Mouse (Mus musculus) brain, embryonic 18.5 days (tissue): Measurements from ENCODE around the gene Znrf1.

Experiments
- DNase-seq: peaks from one replicate; pipeline ENCODE4 v3.0.0-alpha.2; 2012; ENCODE audit warnings: low read depth, low spot score

The Znrf1 gene

GRCm38 (mm10) chr8:111596485-111596821 is 60.6 kb downstream of the Znrf1 start:
- no peak for DNase-seq

DNA sequence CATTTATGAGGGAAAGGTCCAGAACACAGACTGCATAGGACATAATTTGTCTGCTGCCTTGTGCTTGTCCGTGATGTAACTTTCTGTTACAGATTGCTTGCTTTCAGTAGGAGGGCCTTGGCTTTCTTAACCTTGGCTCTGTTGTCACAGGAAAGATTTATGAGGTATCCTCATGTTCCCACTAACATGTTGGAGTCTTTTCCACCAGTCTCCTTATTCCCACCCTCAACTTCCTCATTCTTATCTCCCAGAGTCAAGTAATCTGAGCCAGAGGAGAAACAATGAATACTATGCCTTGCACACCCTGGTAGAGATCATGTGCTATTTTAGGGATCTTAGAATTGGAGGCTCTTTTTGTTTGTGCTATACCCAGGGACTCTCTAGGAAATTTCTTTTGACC is 61.4 kb downstream of the Znrf1 start:
- DNase-seq, result no peak

GRCm38 (mm10) chr8:111599707-111600444 is 64.0 kb downstream of the Znrf1 start:
- DNase-seq, result no peak

- no peak for DNase-seq
Measured at GRCm38 (mm10) chr8:111602050-111602449, 66.2 kb downstream of the Znrf1 start.

GRCm38 (mm10) chr8:111604986-111605385 is 69.1 kb downstream of the Znrf1 start:
- DNase-seq, result no peak

- DNase-seq, result no peak
Measured at GRCm38 (mm10) chr8:111606961-111607360, 71.1 kb downstream of the Znrf1 start.

GRCm38 (mm10) chr8:111607414-111607813 is 71.5 kb downstream of the Znrf1 start:
- no peak for DNase-seq

- DNase-seq, result no peak
Measured at GRCm38 (mm10) chr8:111613181-111613580, 77.3 kb downstream of the Znrf1 start.

- DNase-seq, result no peak
Measured at GRCm38 (mm10) chr8:111614786-111615701, 79.1 kb downstream of the Znrf1 start.

DNA sequence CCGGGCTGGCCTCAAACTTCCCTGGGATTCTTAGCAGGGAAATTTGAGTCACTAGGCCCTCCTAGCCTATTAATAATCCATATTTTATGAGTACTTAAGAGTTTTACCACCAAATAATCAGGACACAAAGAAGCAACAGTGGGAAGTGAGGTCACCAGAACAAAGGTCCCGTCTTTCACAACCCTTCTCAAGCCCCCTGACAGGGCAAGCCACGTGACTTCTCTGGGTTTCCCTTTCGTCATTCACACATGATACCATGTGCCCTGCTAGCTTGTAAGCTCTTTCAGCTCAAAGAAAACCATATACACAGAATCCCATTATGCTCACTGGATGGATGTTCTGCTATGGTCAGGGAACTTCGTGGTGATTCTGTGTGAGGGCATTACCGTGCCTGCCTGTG is 81.9 kb downstream of the Znrf1 start:
- no peak for DNase-seq

DNA sequence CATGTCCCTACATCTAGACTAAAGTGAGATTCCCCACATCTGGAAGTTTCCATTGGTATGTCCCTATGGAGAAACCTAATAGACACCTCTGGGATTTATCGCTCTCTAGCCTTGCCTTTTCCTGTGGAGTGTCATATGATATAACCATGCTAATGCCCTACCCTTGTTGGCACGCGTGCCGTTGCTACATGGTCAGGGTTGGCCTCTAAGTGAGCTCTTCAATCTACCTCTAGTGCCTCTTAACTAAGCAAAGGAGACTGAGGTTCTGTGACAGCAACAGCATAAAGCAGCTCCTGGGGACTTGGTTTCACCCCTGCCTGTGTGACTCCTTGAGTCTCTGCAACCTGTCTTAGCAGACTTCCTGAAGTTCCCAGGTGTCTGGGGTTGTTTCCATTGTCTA is 82.4 kb downstream of the Znrf1 start:
- no peak for DNase-seq

DNA sequence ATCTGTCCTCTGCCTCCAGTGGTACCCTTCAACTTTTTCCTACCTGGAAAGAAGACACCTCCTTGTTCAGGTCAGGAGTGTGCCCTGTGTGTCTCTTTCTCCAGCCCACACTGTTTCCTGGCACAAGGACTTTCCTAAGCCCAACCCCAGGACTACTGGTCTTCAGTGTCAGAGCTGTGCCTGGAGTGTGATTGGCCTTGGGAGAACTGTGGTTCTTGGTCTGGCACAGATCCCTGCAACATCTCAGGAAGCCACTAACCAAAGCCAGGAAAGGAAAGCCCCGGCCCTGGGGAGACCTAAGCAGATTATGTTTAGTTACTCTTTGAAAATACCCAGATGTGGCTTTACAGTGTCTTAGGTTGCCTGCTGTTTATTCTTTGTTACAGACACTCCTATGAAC is 84.0 kb downstream of the Znrf1 start:
- no peak for DNase-seq

- DNase-seq, result no peak
Measured at GRCm38 (mm10) chr8:111622104-111622503, 86.2 kb downstream of the Znrf1 start.

- DNase-seq, result no peak
Measured at GRCm38 (mm10) chr8:111622553-111622952, 86.7 kb downstream of the Znrf1 start.

- DNase-seq, result no peak
Measured at GRCm38 (mm10) chr8:111624081-111624852, 88.4 kb downstream of the Znrf1 start.

GRCm38 (mm10) chr8:111624853-111625221 is 88.9 kb downstream of the Znrf1 start:
- no peak for DNase-seq

- DNase-seq, result no peak
Measured at GRCm38 (mm10) chr8:111625694-111626527, 90.0 kb downstream of the Znrf1 start.

- no peak for DNase-seq
Measured at GRCm38 (mm10) chr8:111626528-111626820, 90.6 kb downstream of the Znrf1 start.

DNA sequence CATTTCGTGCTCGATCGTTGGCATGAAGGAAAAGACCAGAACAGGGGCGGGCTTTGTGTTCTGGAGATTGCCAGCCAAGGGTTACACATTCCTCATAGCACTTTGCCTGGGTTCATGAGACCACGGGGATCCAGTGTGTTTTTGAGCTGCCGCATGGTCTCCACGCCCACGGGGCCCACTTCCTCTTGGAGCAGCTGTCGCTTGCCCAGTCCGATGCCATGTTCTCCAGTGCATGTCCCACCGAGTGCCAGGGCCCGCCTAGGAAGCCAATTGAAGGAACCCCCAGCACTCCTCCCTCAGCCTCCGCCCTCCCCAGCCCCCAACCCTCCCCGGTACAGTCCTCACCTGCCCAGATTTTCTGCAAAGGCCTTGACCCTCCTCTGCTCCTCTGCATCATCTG is 91.0 kb downstream of the Znrf1 start:
- DNase-seq, result no peak

- no peak for DNase-seq
Measured at GRCm38 (mm10) chr8:111627923-111628322, 92.0 kb downstream of the Znrf1 start.

- DNase-seq, result no peak
Measured at GRCm38 (mm10) chr8:111628401-111628800, 92.5 kb downstream of the Znrf1 start.
